Mouse (Mus musculus): ENCODE results near the gene Gga3.

The Gga3 gene

GRCm38 (mm10) chr11:115632247-115632646 lies 28.4 kb upstream of the Gga3 start:
- in situ Hi-C loops (cut with MboI, MseI), result loop anchor here (10.0 to 25.0 kb wide), 2 partner anchors 467 to 1705 kb away; partner anchors contain the start of gene Slc9a3r1

GRCm38 (mm10) chr11:115631505-115631890 lies 27.6 kb upstream of the Gga3 start:
- in situ Hi-C loops (cut with MboI, MseI), result loop anchor here (10.0 to 25.0 kb wide), 2 partner anchors 467 to 1706 kb away; partner anchors contain the start of gene Slc9a3r1

- in situ Hi-C loops (cut with MboI, MseI), result loop anchor here (10.0 to 25.0 kb wide), 2 partner anchors 466 to 1706 kb away; partner anchors contain the start of gene Slc9a3r1
Measured at GRCm38 (mm10) chr11:115630532-115631504, 27.0 kb upstream of the Gga3 start.

GRCm38 (mm10) chr11:115629734-115630531 lies 26.1 kb upstream of the Gga3 start:
- in situ Hi-C loops (cut with MboI, MseI), result loop anchor here (10.0 to 25.0 kb wide), 2 partner anchors 465 to 1707 kb away; partner anchors contain the start of gene Slc9a3r1

- in situ Hi-C loops (cut with MboI, MseI), result loop anchor here (25.0 kb wide), 1 partner anchor 1709 kb away; no protein-coding TSS in a partner anchor
Measured at GRCm38 (mm10) chr11:115628465-115629101, 24.7 kb upstream of the Gga3 start.

- in situ Hi-C loops (cut with MboI, MseI), result loop anchor here (25.0 kb wide), 1 partner anchor 1709 kb away; no protein-coding TSS in a partner anchor
Measured at GRCm38 (mm10) chr11:115627705-115628464, 24.0 kb upstream of the Gga3 start, which contains the start of gene Slc25a19. Gene Slc25a19 (minus strand): TSS chr11:115628295.

- in situ Hi-C loops (cut with MboI, MseI), result loop anchor here (25.0 kb wide), 1 partner anchor 1710 kb away; no protein-coding TSS in a partner anchor
Measured at GRCm38 (mm10) chr11:115626824-115627616, 23.2 kb upstream of the Gga3 start.

GRCm38 (mm10) chr11:115625877-115626276 lies 22.0 kb upstream of the Gga3 start:
- in situ Hi-C loops (cut with MboI, MseI), result loop anchor here (25.0 kb wide), 1 partner anchor 1711 kb away; no protein-coding TSS in a partner anchor

GRCm38 (mm10) chr11:115623487-115624070 lies 19.7 kb upstream of the Gga3 start:
- in situ Hi-C loops (cut with MboI, MseI), result loop anchor here (5.0 kb wide), 1 partner anchor 189 kb away; the partner anchor contains the start of genes Caskin2 and Tsen54

GRCm38 (mm10) chr11:115619949-115620348 lies 16.1 kb upstream of the Gga3 start:
- in situ Hi-C loops (cut with MboI, MseI), result loop anchor here (5.0 kb wide), 1 partner anchor 192 kb away; the partner anchor contains the start of genes Caskin2 and Tsen54

- in situ Hi-C loops (cut with MboI, MseI), result no loop called here
Measured at GRCm38 (mm10) chr11:115618732-115619516, 15.1 kb upstream of the Gga3 start.

- in situ Hi-C loops (cut with MboI, MseI), result no loop called here
Measured at GRCm38 (mm10) chr11:115618001-115618400, 14.2 kb upstream of the Gga3 start.

GRCm38 (mm10) chr11:115616893-115617292 lies 13.0 kb upstream of the Gga3 start:
- in situ Hi-C loops (cut with MboI, MseI), result no loop called here

GRCm38 (mm10) chr11:115616371-115616770 lies 12.5 kb upstream of the Gga3 start:
- in situ Hi-C loops (cut with MboI, MseI), result no loop called here

GRCm38 (mm10) chr11:115615875-115616274 lies 12.0 kb upstream of the Gga3 start:
- in situ Hi-C loops (cut with MboI, MseI), result no loop called here

- in situ Hi-C loops (cut with MboI, MseI), result no loop called here
Measured at GRCm38 (mm10) chr11:115615108-115615825, 11.4 kb upstream of the Gga3 start.

GRCm38 (mm10) chr11:115614346-115615107 lies 10.7 kb upstream of the Gga3 start:
- in situ Hi-C loops (cut with MboI, MseI), result no loop called here
